Mouse (Mus musculus): Measurements from ENCODE around the gene Cirbp. TPM values are rescaled to one million over a fixed set of nuclear protein-coding genes. Genes with fewer than 3 reads are reported as not detected.
A peak's percentile ranks its signal among the peaks of the same experiment; 100 is the strongest.
"Not testable (repeated sequence)": the region's sequence is repeated elsewhere in the genome, so short reads cannot be mapped to it uniquely, and the experiment has no call there.

The Cirbp gene
- polyA plus RNA-seq, 1 experiment: 200 TPM

DNA sequence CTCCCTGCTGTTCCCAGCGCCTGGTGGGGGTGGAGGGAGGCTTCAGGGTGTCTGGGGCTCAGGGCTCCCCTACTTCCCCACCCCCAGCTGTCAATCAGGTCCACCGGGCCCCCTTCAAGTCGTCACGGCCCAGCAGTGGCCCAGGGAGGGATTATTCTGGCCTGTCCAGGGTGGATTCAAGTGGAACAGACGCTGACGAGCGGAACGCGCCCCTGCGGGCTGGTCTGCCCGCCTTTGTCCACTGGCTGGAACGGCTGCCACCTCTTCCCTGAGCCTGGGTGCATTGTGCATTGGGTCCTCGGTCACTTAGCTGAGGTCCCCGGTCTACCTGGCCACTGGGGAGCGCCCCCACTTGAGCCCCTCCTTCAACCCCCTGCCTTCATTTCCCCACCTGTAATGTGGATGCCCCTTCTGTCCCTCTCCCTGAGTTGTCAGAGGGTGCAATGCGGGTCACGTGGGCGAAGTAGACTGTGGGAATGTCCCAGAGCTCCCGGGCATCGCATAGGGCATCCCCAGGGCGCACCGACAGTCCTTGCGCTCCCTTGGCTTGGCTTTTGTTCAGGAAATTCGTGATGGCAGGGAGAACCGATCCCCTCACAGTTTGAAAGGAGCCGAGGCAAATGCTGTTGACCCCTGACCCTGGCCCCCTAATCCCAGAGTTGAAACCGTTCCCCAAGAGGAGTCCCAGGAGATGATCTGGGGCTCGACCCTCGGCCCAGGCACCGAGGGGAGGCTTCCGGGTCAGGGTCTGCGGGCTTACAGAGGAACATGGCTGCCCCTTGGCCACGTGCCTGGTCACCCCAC is 31.2 kb downstream of the Cirbp start:
- H3K4me1 ChIP-seq (ENCODE audit: control insufficient read depth, insufficient read depth, low read length): no peaks in the 10 kb centered on the region
- 75% methylated on average over 33 of the region's 33 CpGs for WGBS
- H3K4me3 ChIP-seq (replicated peaks; ENCODE audit: extremely low read depth, low read depth, low read length): no peak overlapping the region
- TF ChIP-seq CTCF (IDR thresholded peaks at IDR 0.05; ENCODE audit: insufficient read depth, low read length) (no peak), POLR2A (IDR thresholded peaks at IDR 0.05; ENCODE audit: borderline replicate concordance, extremely low read depth, low read depth, low read length) (no peak)
- no peak for DNase-seq

DNA sequence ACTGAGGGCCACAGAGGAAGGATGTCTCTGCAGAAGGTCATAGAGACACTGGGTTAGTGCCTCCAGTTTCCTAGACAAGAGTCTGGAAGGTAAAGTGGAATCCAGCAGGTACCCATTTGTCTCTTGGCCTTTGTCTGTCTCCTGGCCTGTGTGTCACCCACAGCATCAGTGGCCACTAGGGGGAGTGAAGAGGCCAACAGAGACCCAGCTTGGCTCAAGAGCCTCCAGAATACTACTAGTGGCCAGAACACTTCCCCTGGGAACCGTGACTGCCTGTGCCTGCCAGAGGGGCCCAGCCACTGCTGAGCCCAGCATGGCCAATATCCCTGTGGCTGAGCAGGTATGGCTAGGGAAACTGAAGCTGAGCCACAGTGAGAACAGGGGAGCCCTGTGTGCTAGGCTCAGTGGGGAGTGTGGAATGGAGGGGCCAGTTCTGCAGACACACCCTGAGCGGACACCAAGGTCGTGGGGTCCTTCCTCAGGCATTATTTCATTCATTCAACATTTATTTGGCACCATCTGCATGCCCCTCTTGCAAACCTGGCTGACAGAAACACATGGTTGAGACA is 33.7 kb downstream of the Cirbp start:
- Histone ChIP-seq H3K4me3 (replicated peaks; ENCODE audit: extremely low read depth, low read depth, low read length) (no peak overlapping the region), H3K4me1 (ENCODE audit: control insufficient read depth, insufficient read depth, low read length) (no peaks in the 10 kb centered on the region)
- peak; percentile 66 for DNase-seq
- 57% methylated on average over 3 of the region's 3 CpGs for WGBS
- TF ChIP-seq CTCF (IDR thresholded peaks at IDR 0.05; ENCODE audit: insufficient read depth, low read length): peak; percentile 93
- TF ChIP-seq POLR2A (IDR thresholded peaks at IDR 0.05; ENCODE audit: borderline replicate concordance, extremely low read depth, low read depth, low read length): no peak

GRCm38 (mm10) chr10:80200485-80200884 is 34.7 kb downstream of the Cirbp start:
- Histone ChIP-seq H3K4me1 (ENCODE audit: control insufficient read depth, insufficient read depth, low read length) (no peaks in the 10 kb centered on the region), H3K4me3 (replicated peaks; ENCODE audit: extremely low read depth, low read depth, low read length) (no peak overlapping the region)
- WGBS: 76% methylated on average over 6 of the region's 6 CpGs
- no peak for TF ChIP-seq CTCF (IDR thresholded peaks at IDR 0.05; ENCODE audit: insufficient read depth, low read length)
- no peak for DNase-seq

- no peak for DNase-seq
- no peak for TF ChIP-seq CTCF (IDR thresholded peaks at IDR 0.05; ENCODE audit: insufficient read depth, low read length)
- no peak for TF ChIP-seq POLR2A (IDR thresholded peaks at IDR 0.05; ENCODE audit: borderline replicate concordance, extremely low read depth, low read depth, low read length)
- H3K4me3 ChIP-seq (replicated peaks; ENCODE audit: extremely low read depth, low read depth, low read length): no peak overlapping the region
- 28% methylated on average over 7 of the region's 7 CpGs for WGBS
- no peaks in the 10 kb centered on the region for H3K4me1 ChIP-seq (ENCODE audit: control insufficient read depth, insufficient read depth, low read length)
Measured at GRCm38 (mm10) chr10:80204055-80204454, 38.3 kb downstream of the Cirbp start.

GRCm38 (mm10) chr10:80207201-80207600 is 41.4 kb downstream of the Cirbp start:
- H3K4me3 ChIP-seq (replicated peaks; ENCODE audit: extremely low read depth, low read depth, low read length): no peak overlapping the region
- no peak for TF ChIP-seq POLR2A (IDR thresholded peaks at IDR 0.05; ENCODE audit: borderline replicate concordance, extremely low read depth, low read depth, low read length)
- no peak for TF ChIP-seq CTCF (IDR thresholded peaks at IDR 0.05; ENCODE audit: insufficient read depth, low read length)
- DNase-seq: no peak
- H3K4me1 ChIP-seq (ENCODE audit: control insufficient read depth, insufficient read depth, low read length): no peaks in the 10 kb centered on the region
- WGBS: 75% methylated on average over 1 of the region's 1 CpGs

DNA sequence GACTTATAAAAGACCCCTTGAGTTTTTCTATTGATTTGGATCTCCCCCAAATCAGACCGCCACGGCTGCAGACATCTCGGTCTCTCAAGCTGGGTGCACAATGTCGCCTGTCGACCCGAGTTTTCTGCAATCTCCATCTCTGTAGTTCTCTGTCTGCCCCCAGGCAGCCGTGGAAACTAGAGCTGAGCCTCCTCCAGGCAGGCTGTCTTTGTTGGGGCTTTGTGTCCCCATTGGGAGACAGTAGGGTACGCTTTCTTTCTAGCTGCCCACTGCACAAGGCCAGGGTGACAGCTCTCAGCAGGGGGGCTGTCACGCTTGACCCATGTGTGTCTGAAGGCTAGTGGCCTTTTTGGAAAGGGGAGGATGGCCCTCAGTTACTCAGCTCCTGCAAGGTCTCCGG is 41.9 kb downstream of the Cirbp start:
- no peaks in the 10 kb centered on the region for H3K4me1 ChIP-seq (ENCODE audit: control insufficient read depth, insufficient read depth, low read length)
- TF ChIP-seq CTCF (IDR thresholded peaks at IDR 0.05; ENCODE audit: insufficient read depth, low read length) (no peak), POLR2A (IDR thresholded peaks at IDR 0.05; ENCODE audit: borderline replicate concordance, extremely low read depth, low read depth, low read length) (no peak)
- H3K4me3 ChIP-seq (replicated peaks; ENCODE audit: extremely low read depth, low read depth, low read length): no peak overlapping the region
- WGBS: 79% methylated on average over 10 of the region's 10 CpGs
- DNase-seq: no peak

- TF ChIP-seq POLR2A (IDR thresholded peaks at IDR 0.05; ENCODE audit: borderline replicate concordance, extremely low read depth, low read depth, low read length) (no peak), CTCF (IDR thresholded peaks at IDR 0.05; ENCODE audit: insufficient read depth, low read length) (no peak)
- Histone ChIP-seq H3K4me3 (replicated peaks; ENCODE audit: extremely low read depth, low read depth, low read length) (no peak overlapping the region), H3K4me1 (ENCODE audit: control insufficient read depth, insufficient read depth, low read length) (no peaks in the 10 kb centered on the region)
- DNase-seq: no peak
- WGBS: 66% methylated on average over 4 of the region's 4 CpGs
Measured at GRCm38 (mm10) chr10:80208248-80208647, 42.5 kb downstream of the Cirbp start.

GRCm38 (mm10) chr10:80208841-80209371 is 43.1 kb downstream of the Cirbp start:
- TF ChIP-seq POLR2A (IDR thresholded peaks at IDR 0.05; ENCODE audit: borderline replicate concordance, extremely low read depth, low read depth, low read length) (no peak), CTCF (IDR thresholded peaks at IDR 0.05; ENCODE audit: insufficient read depth, low read length) (no peak)
- H3K4me1 ChIP-seq (ENCODE audit: control insufficient read depth, insufficient read depth, low read length): no peaks in the 10 kb centered on the region
- 40% methylated on average over 24 of the region's 24 CpGs for WGBS
- H3K4me3 ChIP-seq (replicated peaks; ENCODE audit: extremely low read depth, low read depth, low read length): no peak overlapping the region
- DNase-seq: no peak

GRCm38 (mm10) chr10:80211547-80212103 is 45.8 kb downstream of the Cirbp start:
- not testable (repeated sequence) for DNase-seq; H3K4me3 ChIP-seq (replicated peaks; ENCODE audit: extremely low read depth, low read depth, low read length); H3K4me1 ChIP-seq (ENCODE audit: control insufficient read depth, insufficient read depth, low read length)
- WGBS: 67% methylated on average over 7 of the region's 7 CpGs
